Mouse (Mus musculus): ENCODE measurements around the gene Gm8871. TPM values are rescaled to one million over a fixed set of nuclear protein-coding genes. Genes with fewer than 3 reads are reported as not detected.

The Gm8871 gene
- not detected for total RNA-seq (2023)

GRCm38 (mm10) chr5:10947505-10947904, at the start of gene Gm8871, which contains the start of gene Gm8857:
Gene Gm8871, plus strand, starts transcription at chr5:10947805.
Gene Gm8857, plus strand, starts transcription at chr5:10947807.

Other genes starting within 250 kb of the Gm8871 start
- not detected for gene Gm8857, start within 50 bp of the Gm8871 start, total RNA-seq (2023)
- not detected for gene Gm8879, start 179.8 kb downstream of the Gm8871 start, total RNA-seq (2023)
- gene Gm5861, start 235.3 kb downstream of the Gm8871 start, total RNA-seq (2023) = not detected